In genomic region chr2:70505229-70505628, GRCm38 (mm10) we compare ENCODE assay signal across 18 mouse cellular contexts. TPM values are rescaled to one million over a fixed set of nuclear protein-coding genes. Genes with fewer than 3 reads are reported as not detected.
DNase-seq lines count a peak whose midpoint lies in the region; ATAC-seq and TF ChIP-seq lines count a peak whose summit lies in the region.
"Had no signal": no experiment of that assay in that cellular context is flagged by ENCODE, and none has a peak within 500 bp of the region (broad histone marks: within the 10 kb centered on the region; RNA-seq: fewer than 3 reads in every experiment).

No protein-coding gene starts in this region.

- H3K27ac ChIP-seq in heart, embryonic 11.5 days (ENCODE audit: low read depth, low read length) = 0 out of 2 replicates have a peak overlapping the region, but pooled peaks have one; percentile 29
- peak overlapping the region; percentile 56; the same call in 1 of the 2 replicates for H3K27ac ChIP-seq in kidney, embryonic 16.5 days (ENCODE audit: low read length)
- H3K27ac ChIP-seq in midbrain, postnatal 0 days (ENCODE audit: low read depth, low read length) = no peak overlapping the region
- no peak overlapping the region for H3K27ac ChIP-seq in midbrain, embryonic 13.5 days
- H3K27ac ChIP-seq: forebrain, embryonic 15.5 days; limb, embryonic 13.5 days; neural tube, embryonic 13.5 days had no signal

- 0 out of 2 replicates have a peak, but pooled peaks cover 2% of the 10 kb centered on the region for H3K27me3 ChIP-seq in heart, embryonic 11.5 days (ENCODE audit: control insufficient read depth, insufficient read depth, low read length)
- 0 out of 2 replicates have a peak, but pooled peaks cover under 1% of the 10 kb centered on the region for H3K27me3 ChIP-seq in kidney, embryonic 16.5 days (ENCODE audit: insufficient read depth, low read length)
- no peaks in the 10 kb centered on the region for H3K27me3 ChIP-seq in midbrain, postnatal 0 days (ENCODE audit: insufficient read depth, low read length)
- H3K27me3 ChIP-seq in midbrain, embryonic 13.5 days = peaks cover 18% of the 10 kb centered on the region; the same call in 1 of the 2 replicates

- no peak overlapping the region for H3K4me3 ChIP-seq in heart, embryonic 11.5 days (ENCODE audit: low read depth, low read length)
- H3K4me3 ChIP-seq in kidney, embryonic 16.5 days (ENCODE audit: low read length) = no peak overlapping the region
- H3K4me3 ChIP-seq in midbrain, postnatal 0 days (ENCODE audit: low read depth, low read length) = no peak overlapping the region
- H3K4me3 ChIP-seq in midbrain, embryonic 13.5 days (replicated peaks) = no peak overlapping the region
- H3K4me3 ChIP-seq: forebrain, embryonic 15.5 days; limb, embryonic 13.5 days; neural tube, embryonic 13.5 days had no signal

- H3K9ac ChIP-seq in heart, embryonic 11.5 days (ENCODE audit: low read depth, low read length) = no peak overlapping the region
- no peak overlapping the region for H3K9ac ChIP-seq in kidney, embryonic 16.5 days (replicated peaks; ENCODE audit: low read length)
- no peak overlapping the region for H3K9ac ChIP-seq in midbrain, postnatal 0 days (replicated peaks; ENCODE audit: low read length, poor library complexity, severe bottlenecking)
- no peak overlapping the region for H3K9ac ChIP-seq in midbrain, embryonic 13.5 days (replicated peaks)
- H3K9ac ChIP-seq: forebrain, embryonic 15.5 days; limb, embryonic 13.5 days; neural tube, embryonic 13.5 days had no signal

- no peak for ATAC-seq in heart, embryonic 11.5 days (replicated peaks; ENCODE audit: insufficient number of reproducible peaks, low FRiP score, low TSS enrichment)
- no peak for ATAC-seq in kidney, embryonic 16.5 days (ENCODE audit: low FRiP score, low TSS enrichment)
- no peak for ATAC-seq in midbrain, postnatal 0 days (ENCODE audit: low FRiP score)
- ATAC-seq in midbrain, embryonic 13.5 days = no peak
- ATAC-seq: forebrain, embryonic 15.5 days had no signal

- no peak for DNase-seq in heart, postnatal 25 days (ENCODE audit: low spot score)
- no peak for DNase-seq in kidney, postnatal 10 days
- DNase-seq in midbrain, postnatal 0 days (ENCODE audit: low spot score) = peak; percentile 30
- DNase-seq in cerebellum, adult 8-10 months = no peak
- DNase-seq in c-Kit-positive CD71-positive TER-119-positive erythroid progenitor cells, embryonic 14.5 days (ENCODE audit: low spot score) = no peak
- DNase-seq: cerebellum, postnatal 25 days; right cerebral cortex, postnatal 25 days had no signal

- no peaks in the 10 kb centered on the region for H3K9me3 ChIP-seq in heart, embryonic 11.5 days (replicated peaks; ENCODE audit: control insufficient read depth, low read length)
- H3K9me3 ChIP-seq in kidney, embryonic 16.5 days (ENCODE audit: low read length) = no peaks in the 10 kb centered on the region
- no peaks in the 10 kb centered on the region for H3K9me3 ChIP-seq in midbrain, postnatal 0 days (ENCODE audit: low read length)
- H3K9me3 ChIP-seq in midbrain, embryonic 13.5 days = no peaks in the 10 kb centered on the region
- H3K9me3 ChIP-seq: forebrain, embryonic 15.5 days; limb, embryonic 13.5 days; neural tube, embryonic 13.5 days had no signal

- TF ChIP-seq CTCF in midbrain, postnatal 0 days (IDR thresholded peaks at IDR 0.05) = peak; percentile 62

- intact Hi-C loops in heart, postnatal 25 days (cut with DNase I) = no loop called here

- no peak overlapping the region for H3K4me2 ChIP-seq in heart, embryonic 11.5 days
- no peak overlapping the region for H3K4me2 ChIP-seq in kidney, embryonic 16.5 days (replicated peaks; ENCODE audit: low read depth, low read length)
- H3K4me2 ChIP-seq in midbrain, postnatal 0 days (ENCODE audit: low read depth, low read length, poor library complexity, severe bottlenecking) = no peak overlapping the region
- H3K4me2 ChIP-seq in midbrain, embryonic 13.5 days (replicated peaks) = no peak overlapping the region
- H3K4me2 ChIP-seq: forebrain, embryonic 15.5 days; limb, embryonic 13.5 days; neural tube, embryonic 13.5 days had no signal

- H3K4me1 ChIP-seq in heart, embryonic 11.5 days (ENCODE audit: control insufficient read depth, insufficient read depth, low read length) = no peaks in the 10 kb centered on the region; the same call in 1 of the 2 replicates
- peaks cover 33% of the 10 kb centered on the region for H3K4me1 ChIP-seq in kidney, embryonic 16.5 days (ENCODE audit: insufficient read depth, low read length)
- 0 out of 2 replicates have a peak, but pooled peaks cover 4% of the 10 kb centered on the region for H3K4me1 ChIP-seq in midbrain, postnatal 0 days (ENCODE audit: insufficient read depth, low read length)
- peaks cover 6% of the 10 kb centered on the region for H3K4me1 ChIP-seq in midbrain, embryonic 13.5 days (replicated peaks)

- no peaks in the 10 kb centered on the region for H3K36me3 ChIP-seq in heart, embryonic 11.5 days (ENCODE audit: control insufficient read depth, insufficient read depth, low read length)
- no peaks in the 10 kb centered on the region for H3K36me3 ChIP-seq in kidney, embryonic 16.5 days (ENCODE audit: insufficient read depth, low read length)
- H3K36me3 ChIP-seq in midbrain, postnatal 0 days (ENCODE audit: insufficient read depth, low read length) = no peaks in the 10 kb centered on the region
- H3K36me3 ChIP-seq in midbrain, embryonic 13.5 days = no peaks in the 10 kb centered on the region
- H3K36me3 ChIP-seq: forebrain, embryonic 15.5 days; limb, embryonic 13.5 days; neural tube, embryonic 13.5 days had no signal

- 36% methylated on average over 1 of the region's 1 CpGs for WGBS in heart, embryonic 11.5 days (ENCODE audit: insufficient replicate concordance)
- WGBS in kidney, embryonic 16.5 days = 26% methylated on average over 1 of the region's 1 CpGs
- WGBS in midbrain, postnatal 0 days = 26% methylated on average over 1 of the region's 1 CpGs
- WGBS in midbrain, embryonic 13.5 days = 26% methylated on average over 1 of the region's 1 CpGs

RNA-seq across cellular contexts. Expression of gene Erich2, which starts 3.4 kb away (rescaled TPM):
- 0.31 and 1.0 TPM in 2 replicates for polyA plus RNA-seq in heart, embryonic 11.5 days (2014; fragmentation: Nextera tagmentation; extraction: Ambion mirVana)
- total RNA-seq in heart, postnatal 25 days (2021) = not detected
- polyA plus RNA-seq in kidney, embryonic 16.5 days (2015; fragmentation: Nextera tagmentation; extraction: Ambion mirVana) = 2.6 and 2.7 TPM in 2 replicates
- total RNA-seq in midbrain, postnatal 0 days (2014; rRNA removed) = 0.52 and 0.66 TPM in 2 replicates
- polyA plus RNA-seq in midbrain, postnatal 0 days (2015; fragmentation: Nextera tagmentation; extraction: Ambion mirVana) = 3.1 and 3.4 TPM in 2 replicates
- 1.3 and 3.2 TPM in 2 replicates for polyA plus RNA-seq in midbrain, embryonic 13.5 days (2015; fragmentation: Nextera tagmentation; extraction: Ambion mirVana)
- total RNA-seq: gastrocnemius, adult 18-20 months; granulocyte monocyte progenitor cell, adult 5-6 weeks; megakaryocyte-erythroid progenitor cell, adult 5-6 weeks had no signal
- polyA plus RNA-seq: liver, embryonic 16.5 days had no signal

RNA-seq across cellular contexts. Expression of gene Sp5, which starts 30.5 kb away (rescaled TPM):
- 0.17 and 1.1 TPM in 2 replicates for polyA plus RNA-seq in heart, embryonic 11.5 days (2014; fragmentation: Nextera tagmentation; extraction: Ambion mirVana)
- under 1 TPM in 1 of 2 experiments, not detected in 1; 0.17 TPM for total RNA-seq in heart, postnatal 25 days (2021)
- 1.9 and 2.1 TPM in 2 replicates for polyA plus RNA-seq in kidney, embryonic 16.5 days (2015; fragmentation: Nextera tagmentation; extraction: Ambion mirVana)
- 24.0 and 26.3 TPM in 2 replicates for total RNA-seq in midbrain, postnatal 0 days (2014; rRNA removed)
- 21.7 and 22.8 TPM in 2 replicates for polyA plus RNA-seq in midbrain, postnatal 0 days (2015; fragmentation: Nextera tagmentation; extraction: Ambion mirVana)
- polyA plus RNA-seq in midbrain, embryonic 13.5 days (2015; fragmentation: Nextera tagmentation; extraction: Ambion mirVana) = 11.1 and 18.1 TPM in 2 replicates
- total RNA-seq: gastrocnemius, adult 18-20 months; granulocyte monocyte progenitor cell, adult 5-6 weeks; megakaryocyte-erythroid progenitor cell, adult 5-6 weeks had no signal
- polyA plus RNA-seq: liver, embryonic 16.5 days; thymus, postnatal 0 days had no signal

RNA-seq across cellular contexts. Expression of gene Gad1, which starts 47.6 kb away (rescaled TPM):
- polyA plus RNA-seq in heart, embryonic 11.5 days (2014; fragmentation: Nextera tagmentation; extraction: Ambion mirVana) = 0.57 and 0.99 TPM in 2 replicates
- total RNA-seq in heart, postnatal 25 days (2021) = under 1 TPM; 0.13 to 0.36 TPM
- 0.11 and 0.28 TPM in 2 replicates for polyA plus RNA-seq in kidney, embryonic 16.5 days (2015; fragmentation: Nextera tagmentation; extraction: Ambion mirVana)
- 154 and 181 TPM in 2 replicates for total RNA-seq in midbrain, postnatal 0 days (2014; rRNA removed)
- 160 and 176 TPM in 2 replicates for polyA plus RNA-seq in midbrain, postnatal 0 days (2015; fragmentation: Nextera tagmentation; extraction: Ambion mirVana)
- 60.2 and 63.2 TPM in 2 replicates for polyA plus RNA-seq in midbrain, embryonic 13.5 days (2015; fragmentation: Nextera tagmentation; extraction: Ambion mirVana)
- total RNA-seq: granulocyte monocyte progenitor cell, adult 5-6 weeks; megakaryocyte-erythroid progenitor cell, adult 5-6 weeks had no signal

Comparison
In these comparisons a context has a peak if more than half of its experiments do, and no peak if none do; other contexts are left out.
1. H3K27ac ChIP-seq: peak in heart, embryonic 11.5 days (single experiment) and kidney, embryonic 16.5 days (single experiment); none in midbrain, postnatal 0 days (single experiment) and midbrain, embryonic 13.5 days (single experiment).
2. RNA of gene Gad1, which starts 47.6 kb away (polyA plus RNA-seq): 160 to 176 TPM in midbrain, postnatal 0 days and 60.2 to 63.2 TPM in midbrain, embryonic 13.5 days; 0.57 to 0.99 TPM in heart, embryonic 11.5 days and 0.11 to 0.28 TPM in kidney, embryonic 16.5 days; every median in the first group is over 10 times any median in the second.